Mouse (Mus musculus): ENCODE measurements around the gene Akr1b8.
"Not testable (repeated sequence)": the region's sequence is repeated elsewhere in the genome, so short reads cannot be mapped to it uniquely, and the experiment has no call there.

The Akr1b8 gene

DNA sequence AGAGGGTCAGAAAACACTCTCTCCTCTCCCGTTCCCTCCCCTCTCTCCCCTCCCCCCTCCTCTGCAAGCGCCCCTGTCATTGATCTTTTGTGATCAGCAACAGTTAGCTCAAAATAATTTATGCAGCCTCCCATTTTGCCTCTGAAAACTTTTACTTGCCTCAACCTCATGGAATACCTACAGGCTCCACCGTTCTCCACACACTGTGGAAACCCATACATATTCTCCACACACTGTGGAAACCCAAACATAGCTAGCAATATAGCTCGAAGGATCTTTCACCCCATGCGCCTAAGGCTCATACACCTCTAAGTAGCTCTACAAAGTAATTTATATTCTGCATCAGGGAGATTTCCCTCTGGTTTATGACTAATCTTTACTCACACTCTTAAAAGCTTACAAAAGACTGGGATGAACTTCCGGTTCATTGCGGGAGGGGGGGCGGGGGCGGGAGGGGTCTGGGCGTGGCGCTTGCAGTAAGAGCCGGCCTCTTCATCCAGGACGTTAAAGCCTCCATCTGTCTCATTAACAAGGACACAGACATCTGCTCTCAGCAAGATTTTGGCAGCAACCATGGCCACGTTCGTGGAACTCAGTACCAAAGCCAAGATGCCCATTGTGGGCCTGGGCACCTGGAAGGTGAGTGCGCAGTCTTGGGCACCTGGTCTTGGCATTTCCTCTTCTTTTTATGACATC is at the start of gene Akr1b8:
TSS of gene Akr1b8 (plus strand) at position 462 of the 696 bp plus-strand sequence.
- no peak for DNase-seq (ENCODE audit: low read depth, low spot score)

DNA sequence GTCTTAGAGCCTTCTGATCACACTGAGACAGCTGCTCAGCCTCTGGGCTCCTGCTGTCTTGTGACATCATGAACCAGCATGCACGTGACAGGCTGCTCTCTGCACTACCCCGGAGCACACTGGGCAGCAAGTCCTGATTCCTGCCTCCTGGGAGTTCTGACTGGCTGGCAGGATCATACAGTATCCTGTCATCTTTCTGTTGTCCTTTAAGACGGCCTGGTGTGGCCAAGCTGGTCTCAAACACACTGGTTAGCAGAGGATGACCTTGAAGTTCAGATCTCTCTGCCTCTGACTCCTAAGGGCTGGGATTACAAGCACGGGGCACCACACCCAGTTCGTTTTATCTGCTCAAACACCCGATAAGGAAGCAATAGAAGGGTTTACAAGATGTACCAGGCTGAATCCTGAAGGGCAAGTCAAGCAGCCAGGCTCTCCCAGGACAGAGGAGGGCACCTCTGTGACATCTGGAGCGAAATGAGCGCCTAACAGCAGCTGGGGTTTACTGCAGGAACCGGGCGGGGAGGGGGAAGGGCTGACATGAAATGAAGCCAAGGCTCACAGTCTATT is 49.2 kb upstream of the Akr1b8 start:
- no peak for DNase-seq (ENCODE audit: low read depth, low spot score)

GRCm38 (mm10) chr6:34306797-34307196 is 47.1 kb upstream of the Akr1b8 start:
- DNase-seq (ENCODE audit: low read depth, low spot score) = no peak

- no peak for DNase-seq (ENCODE audit: low read depth, low spot score)
Measured at GRCm38 (mm10) chr6:34309526-34309925, 44.4 kb upstream of the Akr1b8 start.

DNA sequence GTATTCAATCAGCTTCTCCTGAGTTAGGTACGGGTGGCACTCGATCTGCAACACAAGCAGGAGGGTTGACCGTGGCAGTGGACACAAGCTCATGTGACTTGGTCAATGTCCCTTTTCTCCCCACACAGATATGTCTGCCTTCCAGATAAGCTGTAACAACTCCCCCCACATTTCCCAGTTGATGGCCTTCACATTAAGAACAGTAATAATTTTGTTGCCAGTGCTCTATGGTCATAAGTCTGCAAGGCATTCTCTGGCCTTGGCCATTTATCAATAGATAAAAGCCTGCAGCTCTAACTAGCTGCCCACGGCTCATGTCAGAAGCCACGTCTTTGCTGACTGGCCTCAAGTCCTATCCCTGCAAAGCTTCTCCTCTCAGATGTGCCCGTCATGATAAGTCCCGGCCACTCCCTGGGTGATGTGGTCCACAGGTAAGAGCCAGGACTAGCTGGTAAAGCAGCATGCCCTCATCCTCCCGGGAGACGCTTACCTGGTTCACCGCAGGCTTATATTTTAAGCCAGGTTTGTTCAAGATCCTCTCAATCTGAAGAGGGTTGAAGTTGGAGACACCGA is 43.8 kb upstream of the Akr1b8 start:
- no peak for DNase-seq (ENCODE audit: low read depth, low spot score)

- DNase-seq (ENCODE audit: low read depth, low spot score) = no peak
Measured at GRCm38 (mm10) chr6:34313386-34313785, 40.5 kb upstream of the Akr1b8 start.

DNA sequence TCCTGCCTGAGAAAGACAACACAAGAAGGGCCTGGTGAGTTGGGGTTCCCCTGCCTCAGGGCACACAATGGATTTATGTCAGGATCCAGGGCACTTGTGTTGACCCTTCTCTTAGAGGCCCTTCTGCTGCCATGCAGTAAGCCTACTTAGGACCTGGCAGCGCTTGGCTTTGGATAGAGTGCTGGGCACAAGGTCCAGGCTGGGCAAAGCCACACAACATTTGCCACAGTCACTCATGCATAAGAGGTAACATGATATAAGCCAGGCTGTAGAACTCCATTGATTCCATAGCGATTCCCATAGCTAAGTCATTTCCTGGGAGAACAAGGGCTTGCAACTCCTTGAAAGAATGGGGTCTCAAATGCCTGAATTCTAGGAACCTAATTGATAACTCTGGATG is 40.0 kb upstream of the Akr1b8 start:
- no peak for DNase-seq (ENCODE audit: low read depth, low spot score)

- peak; percentile 96 for DNase-seq (ENCODE audit: low read depth, low spot score)
Measured at GRCm38 (mm10) chr6:34316854-34317771, 36.8 kb upstream of the Akr1b8 start, which contains the start of gene Akr1b3. Gene Akr1b3 (minus strand): TSS chr6:34317478.

DNA sequence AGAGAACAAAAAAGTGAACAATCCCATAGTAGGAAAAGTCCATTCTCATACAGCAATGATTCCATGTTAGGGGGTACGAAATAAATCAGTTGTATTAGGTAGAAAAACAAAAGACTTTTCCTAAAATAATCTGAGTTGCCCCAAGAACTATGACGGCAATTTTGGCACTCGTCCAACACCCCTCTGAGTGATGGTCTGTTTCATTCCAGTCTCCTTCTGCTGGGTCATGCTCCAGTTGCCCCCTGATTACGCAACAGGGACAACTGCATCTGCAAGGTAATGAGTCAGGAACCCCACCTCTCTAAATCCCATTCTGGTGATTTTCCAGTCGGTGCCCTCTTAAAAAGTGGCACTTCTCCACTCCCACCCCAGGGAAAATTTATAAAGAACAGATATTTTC is 35.7 kb upstream of the Akr1b8 start:
- DNase-seq (ENCODE audit: low read depth, low spot score) = no peak

- DNase-seq (ENCODE audit: low read depth, low spot score) = no peak
Measured at GRCm38 (mm10) chr6:34318636-34319035, 35.3 kb upstream of the Akr1b8 start.

GRCm38 (mm10) chr6:34322121-34322520 is 31.8 kb upstream of the Akr1b8 start:
- no peak for DNase-seq (ENCODE audit: low read depth, low spot score)

- DNase-seq (ENCODE audit: low read depth, low spot score) = no peak
Measured at GRCm38 (mm10) chr6:34331379-34331778, 22.5 kb upstream of the Akr1b8 start.

DNA sequence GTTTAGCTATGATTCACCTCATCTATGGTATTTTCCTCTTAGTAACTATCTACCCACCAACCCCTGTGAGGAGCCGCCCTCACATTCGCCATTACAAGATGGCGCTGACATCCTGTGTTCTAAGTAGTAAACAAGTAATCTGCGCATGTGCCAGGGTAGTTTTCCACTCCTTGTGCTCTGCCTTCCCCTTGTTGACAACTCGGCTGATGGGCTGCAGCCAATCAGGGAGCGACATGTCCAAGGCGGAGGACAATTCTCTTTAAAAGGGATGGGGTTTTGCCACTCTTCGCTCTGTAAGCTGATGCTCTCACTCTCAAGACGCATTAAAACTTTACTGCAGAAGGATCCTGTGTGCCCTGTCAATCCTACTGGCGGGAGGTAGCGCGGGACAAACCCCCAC is 22.1 kb upstream of the Akr1b8 start:
- DNase-seq (ENCODE audit: low read depth, low spot score) = not testable (repeated sequence)

GRCm38 (mm10) chr6:34334673-34335072 is 19.2 kb upstream of the Akr1b8 start:
- no peak for DNase-seq (ENCODE audit: low read depth, low spot score)

DNA sequence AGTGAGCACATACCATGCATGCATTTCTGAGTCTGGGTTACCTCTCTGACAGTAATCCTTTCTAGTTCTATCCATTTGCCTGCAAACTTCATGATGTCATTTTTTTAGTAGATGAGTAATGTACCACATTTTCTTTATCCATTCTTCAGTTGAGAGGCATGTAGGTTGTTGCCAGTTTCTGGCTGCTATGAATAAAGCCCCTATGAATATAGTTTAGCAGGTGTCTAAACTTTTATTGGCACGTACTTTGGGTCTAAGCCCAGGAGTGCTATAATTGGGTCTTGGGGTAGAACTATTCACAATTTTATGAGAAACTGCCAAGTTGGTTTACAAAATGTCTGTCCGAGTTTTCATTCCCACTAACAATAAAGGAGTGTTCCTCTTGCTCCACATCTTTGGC is 16.1 kb upstream of the Akr1b8 start:
- no peak for DNase-seq (ENCODE audit: low read depth, low spot score)

- no peak for DNase-seq (ENCODE audit: low read depth, low spot score)
Measured at GRCm38 (mm10) chr6:34341991-34342390, 11.9 kb upstream of the Akr1b8 start.

GRCm38 (mm10) chr6:34342476-34342875 is 11.4 kb upstream of the Akr1b8 start:
- DNase-seq (ENCODE audit: low read depth, low spot score) = no peak

DNA sequence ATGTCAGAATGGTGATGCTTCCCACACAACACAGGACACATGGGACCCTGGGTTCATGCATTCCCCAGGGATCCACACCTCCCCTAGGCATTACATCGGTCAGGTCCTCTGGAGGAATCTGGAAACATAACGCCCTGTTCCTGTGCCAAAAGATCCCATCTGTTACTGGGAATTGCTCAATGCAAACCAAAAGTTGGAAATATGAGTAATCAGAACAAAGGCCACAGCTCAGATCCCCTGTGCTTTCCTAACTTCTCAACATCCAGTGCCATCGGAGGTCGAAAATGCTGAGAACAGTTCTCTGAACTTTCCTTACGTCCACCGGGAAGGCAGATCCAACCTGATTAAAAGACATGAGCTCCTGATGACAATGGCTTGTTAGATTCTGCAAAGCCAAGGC is 10.5 kb upstream of the Akr1b8 start:
- no peak for DNase-seq (ENCODE audit: low read depth, low spot score)

- DNase-seq (ENCODE audit: low read depth, low spot score) = no peak
Measured at GRCm38 (mm10) chr6:34344135-34344850, 9.6 kb upstream of the Akr1b8 start.

GRCm38 (mm10) chr6:34344935-34345334 is 9.0 kb upstream of the Akr1b8 start:
- DNase-seq (ENCODE audit: low read depth, low spot score) = peak; percentile 11

All from forelimb bud, embryonic 11.5 days (tissue).